In the genomic region with DNA sequence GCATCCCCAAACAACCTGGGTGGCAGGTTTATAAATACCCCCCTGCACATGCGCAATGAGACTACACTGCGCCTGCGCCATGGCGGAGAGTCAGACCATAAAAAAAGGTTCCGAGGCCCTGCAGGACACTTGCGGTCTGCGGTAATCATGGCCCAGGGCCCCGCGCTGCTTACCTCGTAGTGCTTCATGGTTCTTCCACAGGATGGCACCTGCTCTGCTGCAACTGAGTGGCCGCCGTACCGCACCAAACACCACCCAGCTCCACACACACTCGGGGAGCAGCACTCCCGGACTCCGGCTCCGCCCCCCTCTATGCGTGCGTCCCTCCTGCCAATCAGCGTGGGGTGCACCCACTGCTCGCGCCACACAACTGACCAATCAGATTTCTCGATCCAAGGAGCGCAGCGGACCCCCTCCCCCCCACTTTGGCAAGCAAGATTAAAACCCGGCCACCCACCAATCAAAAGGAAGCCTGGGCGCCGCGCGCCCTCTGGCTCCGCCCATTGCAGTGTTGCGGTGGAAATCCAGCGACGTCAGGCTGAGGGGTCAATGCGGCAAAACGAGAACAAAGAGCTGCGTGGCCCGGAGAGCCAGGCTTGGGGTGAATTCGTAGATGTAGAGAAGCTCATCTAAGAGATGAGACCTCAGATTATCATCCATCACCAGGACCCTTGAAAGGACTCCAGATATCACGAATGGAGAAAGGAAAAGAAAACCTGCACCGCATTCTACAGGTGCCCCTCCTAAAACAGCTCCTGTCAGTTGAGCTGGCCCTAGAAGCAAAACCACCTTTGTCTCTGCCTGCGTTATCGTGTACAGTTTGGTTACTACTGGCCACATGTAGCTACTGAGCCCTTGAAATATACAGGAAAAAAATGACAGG, we compare ENCODE assay signal across 1 mouse cellular context.
TF ChIP-seq lines count a peak whose summit lies in the region.

No protein-coding gene starts in this region.

TF ChIP-seq in myocyte, 11 proteins besides CTCF, POLR2A, EP300 and RAD21 (continued from another document):
- TF ChIP-seq MAX (IDR thresholded peaks at IDR 0.05; ENCODE audit: low read depth) (no peak), POLR2AphosphoS2 (IDR thresholded peaks at IDR 0.05; ENCODE audit: insufficient read length, low read depth) (peak; percentile 82), TCF12 (IDR thresholded peaks at IDR 0.05; ENCODE audit: insufficient read depth, poor library complexity, severe bottlenecking) (no peak)
